Comparison of ENCODE assay signal across 8 mouse cellular contexts in the genomic region with DNA sequence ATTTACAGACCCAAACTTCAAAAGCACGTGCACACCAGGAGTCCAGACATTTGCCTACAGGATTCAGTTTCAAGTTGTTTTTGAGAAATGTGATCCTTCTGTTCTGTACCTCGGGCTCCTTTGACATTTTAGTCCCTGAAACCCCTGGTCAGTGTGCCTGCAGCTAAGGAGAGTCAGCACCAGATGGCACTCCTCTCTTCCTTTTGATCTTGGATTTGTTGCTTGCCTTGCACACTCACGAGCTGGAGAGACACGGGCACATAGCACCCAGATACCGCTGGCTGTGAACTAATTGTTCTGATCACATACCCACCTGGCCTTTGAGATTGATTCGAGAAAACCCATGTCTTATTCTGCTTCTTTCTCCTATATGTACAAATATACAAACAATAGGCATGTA.
DNase-seq lines count a peak whose midpoint lies in the region; ATAC-seq and TF ChIP-seq lines count a peak whose summit lies in the region.

No protein-coding gene starts in this region.

- H3K9me3 ChIP-seq in heart, postnatal 0 days (replicated peaks; ENCODE audit: control insufficient read depth, low read length), result no peaks in the 10 kb centered on the region

- 19% methylated on average over 6 of the region's 6 CpGs for WGBS in heart, postnatal 0 days

- no peak overlapping the region for H3K9ac ChIP-seq in heart, postnatal 0 days (replicated peaks; ENCODE audit: low read depth, low read length)

- H3K36me3 ChIP-seq in heart, postnatal 0 days (replicated peaks; ENCODE audit: control insufficient read depth, insufficient read depth, low read length), result no peaks in the 10 kb centered on the region

- no peak for ATAC-seq in heart, postnatal 0 days (ENCODE audit: insufficient read depth, low read depth)

- no peaks in the 10 kb centered on the region for H3K27me3 ChIP-seq in heart, postnatal 0 days (ENCODE audit: control insufficient read depth, insufficient read depth, low read length)

- peak; percentile 71 for TF ChIP-seq CTCF in heart, postnatal 0 days (IDR thresholded peaks at IDR 0.05; ENCODE audit: low read depth)

- no peak overlapping the region for H3K4me2 ChIP-seq in heart, postnatal 0 days (ENCODE audit: low read depth, low read length)

- no peak for TF ChIP-seq EP300 in heart, postnatal 0 days (IDR thresholded peaks at IDR 0.05; ENCODE audit: low read depth)

- no peak overlapping the region for H3K4me3 ChIP-seq in heart, postnatal 0 days (ENCODE audit: low read depth, low read length)

- DNase-seq in heart, postnatal 0 days (ENCODE audit: low spot score), result peak; percentile 48
- DNase-seq in heart, postnatal 25 days (ENCODE audit: low spot score), result no peak
- DNase-seq in cerebellum, postnatal 10 days, result peak; percentile 73 to 74
- DNase-seq in heart, postnatal 10 days, result peak; percentile 31 to 42
- DNase-seq in layer of hippocampus, adult 18-20 months (ENCODE audit: low spot score in 2 of 2), result peak; percentile 19 to 57
- peak; percentile 16 for DNase-seq in lung, postnatal 25 days (ENCODE audit: low spot score)
- DNase-seq in right cerebral cortex, postnatal 4 days, result peak; percentile 5
- no peak for DNase-seq in spleen, adult 18-20 months

- no peak overlapping the region for H3K27ac ChIP-seq in heart, postnatal 0 days (ENCODE audit: low read depth)

- H3K4me1 ChIP-seq in heart, postnatal 0 days (ENCODE audit: control insufficient read depth, insufficient read depth), result no peaks in the 10 kb centered on the region

- intact Hi-C loops in heart, postnatal 25 days (cut with DNase I), result loop anchor here (5.0 kb wide), 1 partner anchor 1651 kb away; no protein-coding TSS in a partner anchor
- intact Hi-C loops in heart, postnatal 10 days (cut with DNase I), result loop anchor here (1.0 to 10.0 kb wide), 4 partner anchors 167 to 1741 kb away; no protein-coding TSS in a partner anchor

Comparison
In these comparisons a context has a peak if more than half of its experiments do, and no peak if none do; other contexts are left out.
1. DNase-seq: peak in heart, postnatal 0 days (single experiment), cerebellum, postnatal 10 days (2 of 2), heart, postnatal 10 days (2 of 2), layer of hippocampus, adult 18-20 months (2 of 2), lung, postnatal 25 days (single experiment) and right cerebral cortex, postnatal 4 days (single experiment); none in heart, postnatal 25 days (single experiment) and spleen, adult 18-20 months (0 of 2).